ENCODE assay signal across 8 mouse cellular contexts in the genomic region with DNA sequence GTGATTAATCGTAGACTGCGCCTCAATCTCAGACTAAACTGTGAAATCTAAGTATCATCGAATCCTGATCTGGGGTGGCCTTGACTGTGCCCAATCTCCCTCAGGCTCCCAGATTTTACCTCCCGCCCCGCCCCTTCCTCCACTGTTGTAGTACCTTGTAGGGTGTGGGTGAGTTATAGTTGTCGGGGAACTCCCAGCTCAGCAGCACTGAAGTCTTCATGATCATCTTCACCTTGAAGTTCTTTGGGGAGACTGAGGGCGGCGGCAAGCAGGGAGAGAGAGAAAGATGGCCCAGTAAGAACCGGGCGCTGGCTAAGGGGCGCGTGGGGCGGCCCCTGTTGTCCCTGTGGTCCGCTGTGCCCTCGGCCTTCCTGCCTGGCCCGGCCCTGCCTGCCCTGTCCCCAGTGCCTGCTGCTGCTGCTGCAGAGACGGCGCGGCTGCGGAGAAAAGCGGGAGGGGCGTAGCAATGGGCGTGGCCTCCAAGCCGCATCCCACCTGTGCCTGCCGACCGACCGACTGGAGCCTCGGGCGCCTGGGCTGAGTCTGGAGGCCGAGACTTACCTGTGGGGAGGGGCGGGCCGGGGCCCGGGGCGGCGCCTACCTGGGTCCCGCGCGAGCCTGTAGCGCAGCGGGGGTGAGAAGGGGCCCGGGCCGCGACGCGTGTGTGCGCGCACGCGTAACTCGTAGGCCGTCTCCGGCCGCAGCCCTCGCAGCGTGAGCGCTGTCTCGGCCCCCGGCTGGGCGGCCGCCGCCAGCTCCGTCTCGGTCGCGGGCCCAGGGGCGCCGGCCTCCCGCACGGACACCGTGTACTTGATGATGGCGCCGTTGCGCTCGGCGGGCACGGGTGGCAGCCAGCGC. TPM values are rescaled to one million over a fixed set of nuclear protein-coding genes. Genes with fewer than 3 reads are reported as not detected.
DNase-seq lines count a peak whose midpoint lies in the region; ATAC-seq and TF ChIP-seq lines count a peak whose summit lies in the region.

No protein-coding gene starts in this region.

- no peak for TF ChIP-seq EP300 in lung, postnatal 0 days (IDR thresholded peaks at IDR 0.05)

- H3K4me2 ChIP-seq in forebrain, postnatal 0 days (ENCODE audit: low read depth) = peak overlapping the region; percentile 55
- H3K4me2 ChIP-seq in lung, postnatal 0 days (replicated peaks; ENCODE audit: low read depth, low read length) = peak overlapping the region; percentile 77

- no peaks in the 10 kb centered on the region for H3K27me3 ChIP-seq in forebrain, postnatal 0 days (ENCODE audit: insufficient read depth, low read length)
- H3K27me3 ChIP-seq in lung, postnatal 0 days (replicated peaks; ENCODE audit: insufficient read depth, low read length) = no peaks in the 10 kb centered on the region

- H3K4me3 ChIP-seq in forebrain, postnatal 0 days (ENCODE audit: low read depth, low read length) = peak overlapping the region; percentile 26
- peak overlapping the region; percentile 44 for H3K4me3 ChIP-seq in lung, postnatal 0 days (ENCODE audit: low read depth, low read length)

- peaks cover 84% of the 10 kb centered on the region for H3K36me3 ChIP-seq in forebrain, postnatal 0 days (ENCODE audit: insufficient read depth)
- H3K36me3 ChIP-seq in lung, postnatal 0 days (ENCODE audit: insufficient read depth, low read length) = peaks cover 8% of the 10 kb centered on the region; the same call in 1 of the 2 replicates

- ATAC-seq in forebrain, postnatal 0 days = peak; percentile 30
- peak; percentile 88 for ATAC-seq in lung, postnatal 0 days

- H3K4me1 ChIP-seq in forebrain, postnatal 0 days (ENCODE audit: insufficient read depth) = no peaks in the 10 kb centered on the region
- H3K4me1 ChIP-seq in lung, postnatal 0 days (ENCODE audit: insufficient read depth, low read depth, low read length) = peaks cover 4% of the 10 kb centered on the region; the same call in 1 of the 2 replicates

- DNase-seq in adrenal gland, adult (ENCODE audit: inconsistent age in 2 of 2, low spot score in 1 of 2) = peak; percentile 52 to 74
- no peak for DNase-seq in adrenal gland, adult 8-10 months
- DNase-seq in cerebellum, adult 11 months = peak; percentile 55
- peak; percentile 55 for DNase-seq in forebrain, postnatal 0 days
- DNase-seq in kidney, adult 8-10 months = peak; percentile 42 to 51
- peak; percentile 81 for DNase-seq in lung, postnatal 0 days (ENCODE audit: low spot score)
- peak; percentile 65 for DNase-seq in retina, postnatal 1 day
- DNase-seq in right cerebral cortex, postnatal 10 days (ENCODE audit: low spot score in 2 of 2) = no peak

- no peak for TF ChIP-seq CTCF in forebrain, postnatal 0 days (IDR thresholded peaks at IDR 0.05; ENCODE audit: low read depth)
- no peak for TF ChIP-seq CTCF in lung, postnatal 0 days (IDR thresholded peaks at IDR 0.05)

- peak overlapping the region; percentile 51 for H3K9ac ChIP-seq in forebrain, postnatal 0 days
- H3K9ac ChIP-seq in lung, postnatal 0 days (replicated peaks; ENCODE audit: low read depth) = 0 out of 2 replicates have a peak overlapping the region, but pooled peaks have one; percentile 5

- WGBS in forebrain, postnatal 0 days = 19% methylated on average over 77 of the region's 77 CpGs
- WGBS in lung, postnatal 0 days = 26% methylated on average over 59 of the region's 77 CpGs

- H3K27ac ChIP-seq in forebrain, postnatal 0 days (ENCODE audit: low read depth, low read length) = peak overlapping the region; percentile 59
- peak overlapping the region; percentile 32 for H3K27ac ChIP-seq in lung, postnatal 0 days (ENCODE audit: low read length)

- no peaks in the 10 kb centered on the region for H3K9me3 ChIP-seq in forebrain, postnatal 0 days (ENCODE audit: low read length)
- H3K9me3 ChIP-seq in lung, postnatal 0 days (ENCODE audit: low read length) = no peaks in the 10 kb centered on the region

RNA-seq across cellular contexts. Expression of a gene that starts 51.3 kb away (rescaled TPM):
- total RNA-seq in adrenal gland, adult 8-10 months (2022) = 100 to 1,000 TPM; 253 to 392 (median 313) TPM
- 568 and 711 TPM in 2 replicates for total RNA-seq in forebrain, postnatal 0 days (2014; rRNA removed)
- 196 and 250 TPM in 2 replicates for polyA plus RNA-seq in forebrain, postnatal 0 days (2015; fragmentation: Nextera tagmentation; extraction: Ambion mirVana)
- 25.6 and 29.6 TPM in 2 replicates for polyA plus RNA-seq in lung, postnatal 0 days (2015; fragmentation: Nextera tagmentation; extraction: Ambion mirVana)

Comparison
In these comparisons a context has a peak if more than half of its experiments do, and no peak if none do; other contexts are left out.
1. DNase-seq: peak in adrenal gland, adult (2 of 2), cerebellum, adult 11 months (single experiment), forebrain, postnatal 0 days (single experiment), kidney, adult 8-10 months (2 of 2), lung, postnatal 0 days (single experiment) and retina, postnatal 1 day (single experiment); none in adrenal gland, adult 8-10 months (single experiment) and right cerebral cortex, postnatal 10 days (0 of 2).